Comparison of ENCODE assay signal across 9 mouse cellular contexts in the genomic region with DNA sequence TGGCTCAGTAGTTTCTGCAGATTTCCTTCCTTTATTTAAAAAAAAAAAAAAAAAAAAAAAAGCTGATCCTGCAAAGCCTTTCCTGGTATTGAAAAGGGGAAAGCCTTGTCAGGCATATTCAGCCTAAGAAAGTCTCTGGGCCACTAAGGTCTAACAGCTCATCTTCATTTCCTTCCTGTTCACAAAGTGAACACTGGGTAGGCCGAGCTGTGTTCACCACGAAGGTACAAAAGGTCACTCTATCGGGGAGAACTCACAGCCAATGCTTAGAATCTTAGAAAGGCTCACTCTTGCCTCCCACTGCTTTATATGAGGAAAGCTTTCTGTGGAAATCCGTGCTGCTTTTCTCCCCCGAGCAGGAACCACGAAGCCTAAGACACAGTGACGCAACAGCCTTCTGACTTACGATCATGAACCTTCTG. TPM values are rescaled to one million over a fixed set of nuclear protein-coding genes. Genes with fewer than 3 reads are reported as not detected.
A peak's percentile ranks its signal among the peaks of the same experiment; 100 is the strongest.
DNase-seq lines count a peak whose midpoint lies in the region; ATAC-seq lines count a peak whose summit lies in the region.
"Had no signal": no experiment of that assay in that cellular context is flagged by ENCODE, and none has a peak within 500 bp of the region (broad histone marks: within the 10 kb centered on the region; RNA-seq: fewer than 3 reads in every experiment).

No protein-coding gene starts in this region.

- H3K4me2 ChIP-seq in kidney, embryonic 14.5 days (replicated peaks; ENCODE audit: low read depth, low read length): no peak overlapping the region
- H3K4me2 ChIP-seq in hindbrain, embryonic 13.5 days: no peak overlapping the region
- H3K4me2 ChIP-seq: embryonic facial prominence, embryonic 15.5 days had no signal

- no peak overlapping the region; the same call in 1 of the 2 replicates for H3K27ac ChIP-seq in kidney, embryonic 14.5 days (ENCODE audit: low read depth, low read length)
- no peak overlapping the region for H3K27ac ChIP-seq in hindbrain, embryonic 13.5 days

- DNase-seq in kidney, adult 11 months: peak; percentile 30
- DNase-seq in kidney, adult 18-20 months: peak; percentile 17
- DNase-seq in lung, postnatal 25 days (ENCODE audit: low spot score): peak; percentile 13
- DNase-seq in frontal cortex, postnatal 36 days (ENCODE audit: low spot score in 2 of 2): no peak

- no peak overlapping the region for H3K4me3 ChIP-seq in kidney, embryonic 14.5 days (ENCODE audit: low read length)
- H3K4me3 ChIP-seq in hindbrain, embryonic 13.5 days: no peak overlapping the region
- H3K4me3 ChIP-seq: embryonic facial prominence, embryonic 15.5 days had no signal

- ATAC-seq in kidney, embryonic 14.5 days (ENCODE audit: low FRiP score, low TSS enrichment): no peak
- ATAC-seq in granulocyte monocyte progenitor cell, adult 5-6 weeks (replicated peaks; ENCODE audit: poor library complexity, severe bottlenecking): peak; percentile 68
- no peak for ATAC-seq in inflammation-experienced regulatory T-cells, adult 6 months
- ATAC-seq in hindbrain, embryonic 13.5 days (ENCODE audit: low FRiP score): no peak

- no peaks in the 10 kb centered on the region for H3K36me3 ChIP-seq in kidney, embryonic 14.5 days (ENCODE audit: control insufficient read depth, insufficient read depth, low read length)
- peaks cover 21% of the 10 kb centered on the region for H3K36me3 ChIP-seq in hindbrain, embryonic 13.5 days

- H3K27me3 ChIP-seq in kidney, embryonic 14.5 days (ENCODE audit: control insufficient read depth, insufficient read depth, low read length): no peaks in the 10 kb centered on the region
- H3K27me3 ChIP-seq in hindbrain, embryonic 13.5 days: no peaks in the 10 kb centered on the region
- H3K27me3 ChIP-seq: embryonic facial prominence, embryonic 15.5 days had no signal

- H3K9ac ChIP-seq in kidney, embryonic 14.5 days (ENCODE audit: low read depth, low read length): no peak overlapping the region
- no peak overlapping the region for H3K9ac ChIP-seq in hindbrain, embryonic 13.5 days
- H3K9ac ChIP-seq: embryonic facial prominence, embryonic 15.5 days had no signal

- H3K9me3 ChIP-seq in kidney, embryonic 14.5 days (ENCODE audit: control insufficient read depth, low read length): no peaks in the 10 kb centered on the region
- H3K9me3 ChIP-seq in hindbrain, embryonic 13.5 days: no peaks in the 10 kb centered on the region
- H3K9me3 ChIP-seq: embryonic facial prominence, embryonic 15.5 days had no signal

- no peaks in the 10 kb centered on the region for H3K4me1 ChIP-seq in kidney, embryonic 14.5 days (ENCODE audit: control insufficient read depth, insufficient read depth, low read length)
- H3K4me1 ChIP-seq in hindbrain, embryonic 13.5 days (replicated peaks): peaks cover 12% of the 10 kb centered on the region
- H3K4me1 ChIP-seq: embryonic facial prominence, embryonic 15.5 days had no signal

- 67% methylated on average over 8 of the region's 8 CpGs for WGBS in kidney, embryonic 14.5 days
- WGBS in hindbrain, embryonic 13.5 days: 75% methylated on average over 8 of the region's 8 CpGs

RNA-seq across cellular contexts. Expression of gene Tbc1d9b, which starts 22.4 kb away (rescaled TPM):
- 22.8 and 36.8 TPM in 2 replicates for polyA plus RNA-seq in kidney, embryonic 14.5 days (2014; fragmentation: Nextera tagmentation; extraction: Ambion mirVana)
- total RNA-seq in granulocyte monocyte progenitor cell, adult 5-6 weeks (2014; fragmentation: Nextera tagmentation): 53.7 and 63.7 TPM in 2 replicates
- 76.4 and 97.2 TPM in 2 replicates for total RNA-seq in granulocyte monocyte progenitor cell, adult 5-6 weeks (2017)
- 10 to 100 TPM; 18.4 to 23.5 (median 20.9) TPM for polyA plus RNA-seq in inflammation-experienced regulatory T-cells, adult 6 months (2017; shearing (Covaris generic))
- polyA plus RNA-seq in hindbrain, embryonic 13.5 days (2015; fragmentation: Nextera tagmentation; extraction: Ambion mirVana): 37.5 and 40.7 TPM in 2 replicates

Comparison
In these comparisons a context has a peak if more than half of its experiments do, and no peak if none do; other contexts are left out.
1. DNase-seq: peak in kidney, adult 11 months (single experiment), kidney, adult 18-20 months (single experiment) and lung, postnatal 25 days (single experiment); none in frontal cortex, postnatal 36 days (0 of 2).